8 mouse cellular contexts compared by ENCODE assay signal in the genomic region with DNA sequence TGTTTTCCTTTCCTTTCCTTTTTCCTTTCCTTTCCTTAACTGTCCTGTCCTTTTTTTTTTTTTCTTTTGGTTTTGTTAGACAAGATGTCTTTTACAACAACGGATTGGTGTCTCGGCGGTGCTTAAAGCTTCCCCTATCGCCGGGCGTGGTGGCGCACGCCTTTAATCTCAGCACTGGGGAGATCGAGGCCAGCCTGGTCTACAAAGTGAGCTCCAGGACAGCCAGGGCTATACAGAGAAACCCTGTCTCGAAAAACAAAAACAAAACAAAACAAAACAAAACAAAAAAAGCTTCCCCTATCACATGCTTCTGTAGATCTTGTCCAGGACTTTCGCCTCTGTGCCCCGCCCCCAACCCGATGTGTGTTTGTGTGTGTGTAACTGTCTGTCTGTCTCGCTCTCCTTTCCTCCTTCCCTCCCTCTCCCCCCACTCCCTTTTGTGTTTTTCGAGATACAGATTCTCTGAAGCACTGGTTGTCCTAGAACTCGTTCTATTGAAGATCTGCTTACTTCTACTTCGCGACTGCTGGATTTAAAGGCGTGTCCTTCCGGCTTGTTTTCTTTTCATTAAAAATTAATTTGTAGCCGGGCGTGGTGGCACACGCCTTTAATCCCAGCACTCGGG. TPM values are rescaled to one million over a fixed set of nuclear protein-coding genes. Genes with fewer than 3 reads are reported as not detected.
DNase-seq lines count a peak whose midpoint lies in the region; ATAC-seq and TF ChIP-seq lines count a peak whose summit lies in the region.

No protein-coding gene starts in this region.

- peak overlapping the region; percentile 90 for H3K4me3 ChIP-seq in lung, embryonic 16.5 days (ENCODE audit: low read length)
- H3K4me3 ChIP-seq in embryonic facial prominence, embryonic 12.5 days, result peak overlapping the region; percentile 82
- H3K4me3 ChIP-seq in intestine, embryonic 16.5 days (ENCODE audit: low read length), result peak overlapping the region; percentile 64
- peak overlapping the region; percentile 72 for H3K4me3 ChIP-seq in midbrain, postnatal 0 days (ENCODE audit: low read depth, low read length)

- H3K4me1 ChIP-seq in lung, embryonic 16.5 days (replicated peaks; ENCODE audit: control insufficient read depth, insufficient read depth, low read length), result peaks cover 7% of the 10 kb centered on the region
- H3K4me1 ChIP-seq in embryonic facial prominence, embryonic 12.5 days, result peaks cover 11% of the 10 kb centered on the region
- H3K4me1 ChIP-seq in intestine, embryonic 16.5 days (ENCODE audit: control insufficient read depth, insufficient read depth, low read length), result peaks cover 10% of the 10 kb centered on the region; the same call in 1 of the 2 replicates
- H3K4me1 ChIP-seq in midbrain, postnatal 0 days (ENCODE audit: insufficient read depth, low read length), result no peaks in the 10 kb centered on the region

- ATAC-seq in lung, embryonic 16.5 days (ENCODE audit: low read depth), result peak; percentile 46
- ATAC-seq in embryonic facial prominence, embryonic 12.5 days (ENCODE audit: insufficient number of reproducible peaks, insufficient read depth, low FRiP score, low TSS enrichment), result no peak
- ATAC-seq in intestine, embryonic 16.5 days, result peak; percentile 38
- ATAC-seq in midbrain, postnatal 0 days (ENCODE audit: low FRiP score), result peak; percentile 59; the same call in 1 of the 2 replicates

- no peak for DNase-seq in lung, postnatal 10 days
- DNase-seq in midbrain, postnatal 0 days (ENCODE audit: low spot score), result no peak
- DNase-seq in cerebellum, adult 11-12 months, result no peak
- no peak for DNase-seq in layer of hippocampus, postnatal 36 days
- no peak for DNase-seq in retina, postnatal 1 day

- H3K9ac ChIP-seq in lung, embryonic 16.5 days (ENCODE audit: low read length), result peak overlapping the region; percentile 86
- H3K9ac ChIP-seq in embryonic facial prominence, embryonic 12.5 days, result peak overlapping the region; percentile 71
- H3K9ac ChIP-seq in intestine, embryonic 16.5 days (ENCODE audit: low read depth, low read length), result peak overlapping the region; percentile 86
- H3K9ac ChIP-seq in midbrain, postnatal 0 days (replicated peaks; ENCODE audit: low read length, poor library complexity, severe bottlenecking), result peak overlapping the region; percentile 68; the same call in 1 of the 2 replicates

- peaks cover 10% of the 10 kb centered on the region for H3K36me3 ChIP-seq in lung, embryonic 16.5 days (ENCODE audit: control insufficient read depth, insufficient read depth, low read length)
- peaks cover 22% of the 10 kb centered on the region for H3K36me3 ChIP-seq in embryonic facial prominence, embryonic 12.5 days
- H3K36me3 ChIP-seq in intestine, embryonic 16.5 days (ENCODE audit: control insufficient read depth, insufficient read depth, low read length), result peaks cover 10% of the 10 kb centered on the region; the same call in 1 of the 2 replicates
- peaks cover 19% of the 10 kb centered on the region for H3K36me3 ChIP-seq in midbrain, postnatal 0 days (ENCODE audit: insufficient read depth, low read length)

- peak overlapping the region; percentile 79 for H3K4me2 ChIP-seq in lung, embryonic 16.5 days (ENCODE audit: low read depth, low read length)
- peak overlapping the region; percentile 71 for H3K4me2 ChIP-seq in embryonic facial prominence, embryonic 12.5 days (replicated peaks)
- peak overlapping the region; percentile 79 for H3K4me2 ChIP-seq in intestine, embryonic 16.5 days (ENCODE audit: low read depth, low read length)
- peak overlapping the region; percentile 66 for H3K4me2 ChIP-seq in midbrain, postnatal 0 days (ENCODE audit: low read depth, low read length, poor library complexity, severe bottlenecking)

- 3% methylated on average over 24 of the region's 24 CpGs for WGBS in lung, embryonic 16.5 days
- WGBS in embryonic facial prominence, embryonic 12.5 days, result 6% methylated on average over 24 of the region's 24 CpGs
- WGBS in intestine, embryonic 16.5 days, result 4% methylated on average over 24 of the region's 24 CpGs
- 5% methylated on average over 24 of the region's 24 CpGs for WGBS in midbrain, postnatal 0 days

- H3K27me3 ChIP-seq in lung, embryonic 16.5 days (ENCODE audit: control insufficient read depth, insufficient read depth, low read depth, low read length), result no peaks in the 10 kb centered on the region
- H3K27me3 ChIP-seq in embryonic facial prominence, embryonic 12.5 days, result no peaks in the 10 kb centered on the region
- no peaks in the 10 kb centered on the region for H3K27me3 ChIP-seq in intestine, embryonic 16.5 days (replicated peaks; ENCODE audit: control insufficient read depth, insufficient read depth, low read length)
- no peaks in the 10 kb centered on the region for H3K27me3 ChIP-seq in midbrain, postnatal 0 days (ENCODE audit: insufficient read depth, low read length)

- peak overlapping the region; percentile 86; the same call in 1 of the 2 replicates for H3K27ac ChIP-seq in lung, embryonic 16.5 days (ENCODE audit: low read length)
- H3K27ac ChIP-seq in embryonic facial prominence, embryonic 12.5 days, result peak overlapping the region; percentile 71
- H3K27ac ChIP-seq in intestine, embryonic 16.5 days (ENCODE audit: low read length), result peak overlapping the region; percentile 75
- peak overlapping the region; percentile 77; the same call in 1 of the 2 replicates for H3K27ac ChIP-seq in midbrain, postnatal 0 days (ENCODE audit: low read depth, low read length)

- no peak for TF ChIP-seq CTCF in midbrain, postnatal 0 days (IDR thresholded peaks at IDR 0.05)

- H3K9me3 ChIP-seq in lung, embryonic 16.5 days (ENCODE audit: control insufficient read depth, low read length), result no peaks in the 10 kb centered on the region
- no peaks in the 10 kb centered on the region for H3K9me3 ChIP-seq in embryonic facial prominence, embryonic 12.5 days
- no peaks in the 10 kb centered on the region for H3K9me3 ChIP-seq in intestine, embryonic 16.5 days (ENCODE audit: control insufficient read depth, low read length)
- no peaks in the 10 kb centered on the region for H3K9me3 ChIP-seq in midbrain, postnatal 0 days (ENCODE audit: low read length)

RNA-seq across cellular contexts. Expression of a gene that starts 0.5 kb away (rescaled TPM):
- 66.9 and 67.9 TPM in 2 replicates for polyA plus RNA-seq in lung, embryonic 16.5 days (2015; fragmentation: Nextera tagmentation; extraction: Ambion mirVana)
- polyA plus RNA-seq in embryonic facial prominence, embryonic 12.5 days (2016; fragmentation: Nextera tagmentation; extraction: Ambion mirVana), result 93.9 and 94.2 TPM in 2 replicates
- polyA plus RNA-seq in intestine, embryonic 16.5 days (2015; fragmentation: Nextera tagmentation; extraction: Ambion mirVana), result 63.5 and 68.4 TPM in 2 replicates
- total RNA-seq in midbrain, postnatal 0 days (2014; rRNA removed), result 44.0 and 56.4 TPM in 2 replicates
- polyA plus RNA-seq in midbrain, postnatal 0 days (2015; fragmentation: Nextera tagmentation; extraction: Ambion mirVana), result 38.2 and 46.7 TPM in 2 replicates
- total RNA-seq in layer of hippocampus, postnatal 36 days (2021), result 10 to 100 TPM; 26.1 to 29.4 TPM

RNA-seq across cellular contexts. Expression of a gene that starts 9.9 kb away (rescaled TPM):
- polyA plus RNA-seq in lung, embryonic 16.5 days (2015; fragmentation: Nextera tagmentation; extraction: Ambion mirVana), result 0.35 TPM in 1 of 2 replicates, not detected in the other
- 0.22 TPM in 1 of 2 replicates, not detected in the other for polyA plus RNA-seq in embryonic facial prominence, embryonic 12.5 days (2016; fragmentation: Nextera tagmentation; extraction: Ambion mirVana)
- polyA plus RNA-seq in intestine, embryonic 16.5 days (2015; fragmentation: Nextera tagmentation; extraction: Ambion mirVana), result 0.15 TPM in 1 of 2 replicates, not detected in the other
- total RNA-seq in midbrain, postnatal 0 days (2014; rRNA removed), result not detected in 2 replicates
- not detected in 2 replicates for polyA plus RNA-seq in midbrain, postnatal 0 days (2015; fragmentation: Nextera tagmentation; extraction: Ambion mirVana)
- not detected for total RNA-seq in layer of hippocampus, postnatal 36 days (2021)

RNA-seq across cellular contexts. Expression of a gene that starts 10.0 kb away (rescaled TPM):
- 1,342 and 1,356 TPM in 2 replicates for polyA plus RNA-seq in lung, embryonic 16.5 days (2015; fragmentation: Nextera tagmentation; extraction: Ambion mirVana)
- 1,116 and 1,117 TPM in 2 replicates for polyA plus RNA-seq in embryonic facial prominence, embryonic 12.5 days (2016; fragmentation: Nextera tagmentation; extraction: Ambion mirVana)
- polyA plus RNA-seq in intestine, embryonic 16.5 days (2015; fragmentation: Nextera tagmentation; extraction: Ambion mirVana), result 1,425 and 1,515 TPM in 2 replicates
- total RNA-seq in midbrain, postnatal 0 days (2014; rRNA removed), result 2,209 and 2,389 TPM in 2 replicates
- 749 and 802 TPM in 2 replicates for polyA plus RNA-seq in midbrain, postnatal 0 days (2015; fragmentation: Nextera tagmentation; extraction: Ambion mirVana)
- 100 to 1,000 TPM; 326 to 349 TPM for total RNA-seq in layer of hippocampus, postnatal 36 days (2021)

RNA-seq across cellular contexts. Expression of a gene that starts 11.9 kb away (rescaled TPM):
- 4.2 and 4.8 TPM in 2 replicates for polyA plus RNA-seq in lung, embryonic 16.5 days (2015; fragmentation: Nextera tagmentation; extraction: Ambion mirVana)
- 3.0 and 5.5 TPM in 2 replicates for polyA plus RNA-seq in embryonic facial prominence, embryonic 12.5 days (2016; fragmentation: Nextera tagmentation; extraction: Ambion mirVana)
- 17.7 and 19.0 TPM in 2 replicates for polyA plus RNA-seq in intestine, embryonic 16.5 days (2015; fragmentation: Nextera tagmentation; extraction: Ambion mirVana)
- 7.2 and 11.1 TPM in 2 replicates for total RNA-seq in midbrain, postnatal 0 days (2014; rRNA removed)
- polyA plus RNA-seq in midbrain, postnatal 0 days (2015; fragmentation: Nextera tagmentation; extraction: Ambion mirVana), result 1.9 and 2.1 TPM in 2 replicates
- 1 to 10 TPM; 2.5 to 3.0 TPM for total RNA-seq in layer of hippocampus, postnatal 36 days (2021)

RNA-seq across cellular contexts. Expression of a gene that starts 12.0 kb away (rescaled TPM):
- polyA plus RNA-seq in lung, embryonic 16.5 days (2015; fragmentation: Nextera tagmentation; extraction: Ambion mirVana), result 37.2 and 41.9 TPM in 2 replicates
- polyA plus RNA-seq in embryonic facial prominence, embryonic 12.5 days (2016; fragmentation: Nextera tagmentation; extraction: Ambion mirVana), result 47.9 and 48.0 TPM in 2 replicates
- polyA plus RNA-seq in intestine, embryonic 16.5 days (2015; fragmentation: Nextera tagmentation; extraction: Ambion mirVana), result 47.3 and 48.5 TPM in 2 replicates
- total RNA-seq in midbrain, postnatal 0 days (2014; rRNA removed), result 28.0 and 44.3 TPM in 2 replicates
- 36.7 and 39.4 TPM in 2 replicates for polyA plus RNA-seq in midbrain, postnatal 0 days (2015; fragmentation: Nextera tagmentation; extraction: Ambion mirVana)
- total RNA-seq in layer of hippocampus, postnatal 36 days (2021), result 10 to 100 TPM; 17.0 to 22.7 TPM
